ENCODE assay signal across 9 mouse cellular contexts in the genomic region with DNA sequence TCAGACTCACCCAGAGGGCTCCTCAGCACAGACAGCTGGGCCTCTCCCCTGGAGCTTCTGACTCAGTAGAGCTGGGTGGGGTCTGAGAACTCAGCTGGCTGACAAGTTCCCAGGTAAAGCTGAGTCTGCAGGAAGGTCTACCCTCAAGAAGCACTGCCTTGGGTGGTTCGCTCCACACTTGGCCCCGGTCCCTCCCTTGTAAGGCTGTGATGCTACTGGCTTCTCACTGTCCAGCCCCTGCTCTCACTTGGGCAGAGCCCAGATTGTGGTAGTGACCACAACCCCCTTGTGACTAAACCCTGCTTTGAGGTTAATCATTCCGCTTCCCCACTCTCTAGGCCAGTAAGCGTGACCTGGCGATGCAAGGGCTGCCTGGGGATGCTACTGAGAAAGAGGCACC. TPM values are rescaled to one million over a fixed set of nuclear protein-coding genes. Genes with fewer than 3 reads are reported as not detected.
DNase-seq lines count a peak whose midpoint lies in the region; ATAC-seq and TF ChIP-seq lines count a peak whose summit lies in the region.
"Had no signal": no experiment of that assay in that cellular context is flagged by ENCODE, and none has a peak within 500 bp of the region (broad histone marks: within the 10 kb centered on the region; RNA-seq: fewer than 3 reads in every experiment).

No protein-coding gene starts in this region.

- H3K4me1 ChIP-seq in forebrain, embryonic 14.5 days (ENCODE audit: control insufficient read depth, insufficient read depth, low read length) = peaks cover 18% of the 10 kb centered on the region
- H3K4me1 ChIP-seq in forebrain, embryonic 11.5 days (replicated peaks; ENCODE audit: control insufficient read depth, insufficient read depth, low read length) = peaks cover 9% of the 10 kb centered on the region
- peaks cover 77% of the 10 kb centered on the region for H3K4me1 ChIP-seq in midbrain, embryonic 13.5 days (replicated peaks)
- peaks cover 10% of the 10 kb centered on the region; the same call in 1 of the 2 replicates for H3K4me1 ChIP-seq in midbrain, postnatal 0 days (ENCODE audit: insufficient read depth, low read length)
- H3K4me1 ChIP-seq in limb, embryonic 14.5 days (ENCODE audit: control insufficient read depth, insufficient read depth, low read length) = peaks cover 36% of the 10 kb centered on the region
- H3K4me1 ChIP-seq in stomach, embryonic 14.5 days (ENCODE audit: control insufficient read depth, insufficient read depth, low read length) = peaks cover 20% of the 10 kb centered on the region; the same call in 1 of the 2 replicates

- H3K36me3 ChIP-seq in forebrain, embryonic 14.5 days (ENCODE audit: control insufficient read depth, insufficient read depth, low read length) = peaks cover 39% of the 10 kb centered on the region
- H3K36me3 ChIP-seq in forebrain, embryonic 11.5 days (ENCODE audit: control insufficient read depth, insufficient read depth, low read length) = peaks cover under 1% of the 10 kb centered on the region
- peaks cover 18% of the 10 kb centered on the region for H3K36me3 ChIP-seq in midbrain, embryonic 13.5 days
- peaks cover 4% of the 10 kb centered on the region; the same call in 1 of the 2 replicates for H3K36me3 ChIP-seq in midbrain, postnatal 0 days (ENCODE audit: insufficient read depth, low read length)
- peaks cover 4% of the 10 kb centered on the region; the same call in 1 of the 2 replicates for H3K36me3 ChIP-seq in limb, embryonic 14.5 days (ENCODE audit: control insufficient read depth, insufficient read depth, low read length)
- peaks cover 1% of the 10 kb centered on the region; the same call in 1 of the 2 replicates for H3K36me3 ChIP-seq in stomach, embryonic 14.5 days (ENCODE audit: control insufficient read depth, insufficient read depth, low read length)

- no peak for DNase-seq in forebrain, embryonic 14.5 days (ENCODE audit: low spot score)
- no peak for DNase-seq in forebrain, embryonic 11.5 days (ENCODE audit: low spot score)
- no peak for DNase-seq in midbrain, postnatal 0 days (ENCODE audit: low spot score)
- peak; percentile 26 for DNase-seq in limb, embryonic 14.5 days (ENCODE audit: low spot score)
- no peak for DNase-seq in left cerebral cortex, adult 2 months (ENCODE audit: extremely low spot score in 1 of 2, low spot score in 2 of 2)
- DNase-seq in frontal cortex, postnatal 25 days (ENCODE audit: low spot score in 2 of 2) = no peak

- no peak overlapping the region for H3K4me3 ChIP-seq in forebrain, embryonic 14.5 days (ENCODE audit: low read depth, low read length)
- H3K4me3 ChIP-seq in forebrain, embryonic 11.5 days (ENCODE audit: low read depth, low read length) = no peak overlapping the region
- H3K4me3 ChIP-seq in midbrain, embryonic 13.5 days (replicated peaks) = no peak overlapping the region
- H3K4me3 ChIP-seq in midbrain, postnatal 0 days (ENCODE audit: low read depth, low read length) = no peak overlapping the region
- no peak overlapping the region for H3K4me3 ChIP-seq in limb, embryonic 14.5 days (replicated peaks; ENCODE audit: low read length)
- H3K4me3 ChIP-seq in stomach, embryonic 14.5 days (ENCODE audit: low read depth, low read length) = no peak overlapping the region
- no peak overlapping the region for H3K4me3 ChIP-seq in left cerebral cortex, adult 2 months
- H3K4me3 ChIP-seq: heart, embryonic 13.5 days had no signal

- ATAC-seq in forebrain, embryonic 14.5 days = no peak
- no peak for ATAC-seq in forebrain, embryonic 11.5 days (replicated peaks; ENCODE audit: low FRiP score)
- no peak; the same call in 1 of the 2 replicates for ATAC-seq in midbrain, embryonic 13.5 days
- ATAC-seq in midbrain, postnatal 0 days (ENCODE audit: low FRiP score) = no peak; the same call in 1 of the 2 replicates
- ATAC-seq in limb, embryonic 14.5 days (ENCODE audit: low FRiP score, low read depth) = no peak
- ATAC-seq in stomach, embryonic 14.5 days (ENCODE audit: insufficient number of reproducible peaks, insufficient read depth, low FRiP score, low read depth) = no peak

- H3K27ac ChIP-seq in forebrain, embryonic 14.5 days (ENCODE audit: low read depth, low read length) = no peak overlapping the region
- H3K27ac ChIP-seq in forebrain, embryonic 11.5 days (ENCODE audit: low read depth, low read length) = no peak overlapping the region
- no peak overlapping the region for H3K27ac ChIP-seq in midbrain, embryonic 13.5 days
- H3K27ac ChIP-seq in midbrain, postnatal 0 days (ENCODE audit: low read depth, low read length) = no peak overlapping the region
- no peak overlapping the region for H3K27ac ChIP-seq in limb, embryonic 14.5 days (replicated peaks; ENCODE audit: low read depth, low read length)
- peak overlapping the region; percentile 22; the same call in 1 of the 2 replicates for H3K27ac ChIP-seq in stomach, embryonic 14.5 days (ENCODE audit: low read length)
- H3K27ac ChIP-seq in left cerebral cortex, adult 2 months = no peak overlapping the region
- H3K27ac ChIP-seq: heart, embryonic 13.5 days had no signal

- H3K27me3 ChIP-seq in forebrain, embryonic 14.5 days (replicated peaks; ENCODE audit: control insufficient read depth, insufficient read depth, low read length) = no peaks in the 10 kb centered on the region
- no peaks in the 10 kb centered on the region; the same call in 1 of the 2 replicates for H3K27me3 ChIP-seq in forebrain, embryonic 11.5 days (ENCODE audit: control insufficient read depth, insufficient read depth, low read length)
- no peaks in the 10 kb centered on the region for H3K27me3 ChIP-seq in midbrain, embryonic 13.5 days
- H3K27me3 ChIP-seq in midbrain, postnatal 0 days (ENCODE audit: insufficient read depth, low read length) = no peaks in the 10 kb centered on the region
- H3K27me3 ChIP-seq in limb, embryonic 14.5 days (ENCODE audit: control insufficient read depth, insufficient read depth, low read length) = no peaks in the 10 kb centered on the region
- no peaks in the 10 kb centered on the region for H3K27me3 ChIP-seq in stomach, embryonic 14.5 days (ENCODE audit: control insufficient read depth, insufficient read depth, low read length)
- H3K27me3 ChIP-seq: heart, embryonic 13.5 days had no signal

- no peak overlapping the region for H3K4me2 ChIP-seq in forebrain, embryonic 14.5 days (ENCODE audit: low read length)
- H3K4me2 ChIP-seq in forebrain, embryonic 11.5 days (ENCODE audit: low read depth, low read length, severe bottlenecking) = no peak overlapping the region
- H3K4me2 ChIP-seq in midbrain, embryonic 13.5 days (replicated peaks) = no peak overlapping the region
- no peak overlapping the region for H3K4me2 ChIP-seq in midbrain, postnatal 0 days (ENCODE audit: low read depth, low read length, poor library complexity, severe bottlenecking)
- no peak overlapping the region for H3K4me2 ChIP-seq in limb, embryonic 14.5 days (replicated peaks; ENCODE audit: low read depth, low read length, severe bottlenecking)
- H3K4me2 ChIP-seq in stomach, embryonic 14.5 days (replicated peaks; ENCODE audit: low read depth, low read length) = no peak overlapping the region; the same call in 1 of the 2 replicates
- H3K4me2 ChIP-seq: heart, embryonic 13.5 days had no signal

- H3K9ac ChIP-seq in forebrain, embryonic 14.5 days (ENCODE audit: low read length) = 0 out of 2 replicates have a peak overlapping the region, but pooled peaks have one; percentile 13
- H3K9ac ChIP-seq in forebrain, embryonic 11.5 days (ENCODE audit: low read length) = no peak overlapping the region
- 0 out of 2 replicates have a peak overlapping the region, but pooled peaks have one; percentile 4 for H3K9ac ChIP-seq in midbrain, embryonic 13.5 days (replicated peaks)
- no peak overlapping the region for H3K9ac ChIP-seq in midbrain, postnatal 0 days (replicated peaks; ENCODE audit: low read length, poor library complexity, severe bottlenecking)
- H3K9ac ChIP-seq in limb, embryonic 14.5 days (ENCODE audit: low read depth, low read length, severe bottlenecking) = no peak overlapping the region
- H3K9ac ChIP-seq in stomach, embryonic 14.5 days (replicated peaks; ENCODE audit: low read depth, low read length) = no peak overlapping the region
- H3K9ac ChIP-seq: heart, embryonic 13.5 days had no signal

- TF ChIP-seq POLR2A in limb, embryonic 14.5 days (IDR thresholded peaks at IDR 0.05; ENCODE audit: borderline replicate concordance, extremely low read depth, insufficient read depth, insufficient read length) = no peak

- no peaks in the 10 kb centered on the region for H3K9me3 ChIP-seq in forebrain, embryonic 14.5 days (replicated peaks; ENCODE audit: control insufficient read depth, low read length)
- no peaks in the 10 kb centered on the region for H3K9me3 ChIP-seq in forebrain, embryonic 11.5 days (ENCODE audit: control insufficient read depth, low read length)
- no peaks in the 10 kb centered on the region for H3K9me3 ChIP-seq in midbrain, embryonic 13.5 days
- H3K9me3 ChIP-seq in midbrain, postnatal 0 days (ENCODE audit: low read length) = no peaks in the 10 kb centered on the region
- H3K9me3 ChIP-seq in limb, embryonic 14.5 days (ENCODE audit: control insufficient read depth, low read length) = no peaks in the 10 kb centered on the region
- H3K9me3 ChIP-seq in stomach, embryonic 14.5 days (ENCODE audit: control insufficient read depth, low read depth, low read length) = no peaks in the 10 kb centered on the region
- H3K9me3 ChIP-seq: heart, embryonic 13.5 days had no signal

- 84% methylated on average over 5 of the region's 5 CpGs for WGBS in forebrain, embryonic 14.5 days
- 61% methylated on average over 5 of the region's 5 CpGs for WGBS in forebrain, embryonic 11.5 days
- WGBS in midbrain, embryonic 13.5 days = 62% methylated on average over 5 of the region's 5 CpGs
- WGBS in midbrain, postnatal 0 days = 72% methylated on average over 5 of the region's 5 CpGs
- WGBS in limb, embryonic 14.5 days = 67% methylated on average over 5 of the region's 5 CpGs
- WGBS in stomach, embryonic 14.5 days = 82% methylated on average over 5 of the region's 5 CpGs

- intact Hi-C loops in left cerebral cortex, adult 2 months (cut with DNase I) = no loop called here

- no peak for TF ChIP-seq CTCF in midbrain, postnatal 0 days (IDR thresholded peaks at IDR 0.05)
- TF ChIP-seq CTCF in left cerebral cortex, adult 2 months (IDR thresholded peaks at IDR 0.05) = no peak

RNA-seq across cellular contexts. Expression of a gene that starts 17.3 kb away (rescaled TPM):
- 123 and 131 TPM in 2 replicates for polyA plus RNA-seq in forebrain, embryonic 14.5 days (2014; fragmentation: Nextera tagmentation; extraction: Ambion mirVana)
- polyA plus RNA-seq in forebrain, embryonic 11.5 days (2014; fragmentation: Nextera tagmentation; extraction: Ambion mirVana) = 96.0 and 99.2 TPM in 2 replicates
- polyA plus RNA-seq in midbrain, embryonic 13.5 days (2015; fragmentation: Nextera tagmentation; extraction: Ambion mirVana) = 81.1 and 91.8 TPM in 2 replicates
- total RNA-seq in midbrain, postnatal 0 days (2014; rRNA removed) = 37.3 and 37.7 TPM in 2 replicates
- polyA plus RNA-seq in midbrain, postnatal 0 days (2015; fragmentation: Nextera tagmentation; extraction: Ambion mirVana) = 16.1 and 22.5 TPM in 2 replicates
- 52.4 and 60.0 TPM in 2 replicates for polyA plus RNA-seq in limb, embryonic 14.5 days (2012; rRNA removed)
- 59.8 and 66.0 TPM in 2 replicates for polyA plus RNA-seq in limb, embryonic 14.5 days (2014; fragmentation: Nextera tagmentation; extraction: Ambion mirVana)
- 65.2 and 74.6 TPM in 2 replicates for polyA plus RNA-seq in stomach, embryonic 14.5 days (2014; fragmentation: Nextera tagmentation; extraction: Ambion mirVana)
- 10 to 100 TPM; 21.7 to 24.9 TPM for total RNA-seq in left cerebral cortex, adult 2 months (2021)

Comparison
In these comparisons a context has a peak if more than half of its experiments do, and no peak if none do; other contexts are left out.
1. H3K9ac ChIP-seq: peak in forebrain, embryonic 14.5 days (single experiment) and midbrain, embryonic 13.5 days (single experiment); none in forebrain, embryonic 11.5 days (single experiment), midbrain, postnatal 0 days (single experiment), limb, embryonic 14.5 days (single experiment) and stomach, embryonic 14.5 days (single experiment).